9 mouse cellular contexts compared by ENCODE assay signal in genomic region chr11:66905617-66906384, GRCm38 (mm10). TPM values are rescaled to one million over a fixed set of nuclear protein-coding genes. Genes with fewer than 3 reads are reported as not detected.
A peak's percentile ranks its signal among the peaks of the same experiment; 100 is the strongest.
DNase-seq lines count a peak whose midpoint lies in the region; ATAC-seq and TF ChIP-seq lines count a peak whose summit lies in the region.
"Had no signal": no experiment of that assay in that cellular context is flagged by ENCODE, and none has a peak within 500 bp of the region (broad histone marks: within the 10 kb centered on the region; RNA-seq: fewer than 3 reads in every experiment).

No protein-coding gene starts in this region.

- WGBS in forebrain, postnatal 0 days, result 11% methylated on average over 21 of the region's 21 CpGs
- WGBS in lung, embryonic 14.5 days, result 12% methylated on average over 21 of the region's 21 CpGs

- H3K9ac ChIP-seq in forebrain, postnatal 0 days, result peak overlapping the region; percentile 40; the same call in 1 of the 2 replicates
- H3K9ac ChIP-seq in lung, embryonic 14.5 days, result 0 out of 2 replicates have a peak overlapping the region, but pooled peaks have one; percentile 36

- H3K4me1 ChIP-seq in forebrain, postnatal 0 days (ENCODE audit: insufficient read depth), result no peaks in the 10 kb centered on the region
- no peaks in the 10 kb centered on the region for H3K4me1 ChIP-seq in lung, embryonic 14.5 days (ENCODE audit: insufficient read depth)

- H3K4me2 ChIP-seq in forebrain, postnatal 0 days (ENCODE audit: low read depth), result peak overlapping the region; percentile 39
- H3K4me2 ChIP-seq in lung, embryonic 14.5 days, result peak overlapping the region; percentile 51

- H3K9me3 ChIP-seq in forebrain, postnatal 0 days (ENCODE audit: low read length), result no peaks in the 10 kb centered on the region
- H3K9me3 ChIP-seq in lung, embryonic 14.5 days (ENCODE audit: low read depth, low read length), result no peaks in the 10 kb centered on the region

- H3K27me3 ChIP-seq in forebrain, postnatal 0 days (ENCODE audit: insufficient read depth, low read length), result no peaks in the 10 kb centered on the region
- H3K27me3 ChIP-seq in lung, embryonic 14.5 days (ENCODE audit: insufficient read depth, low read length), result no peaks in the 10 kb centered on the region

- H3K27ac ChIP-seq in forebrain, postnatal 0 days (ENCODE audit: low read depth, low read length), result no peak overlapping the region
- no peak overlapping the region for H3K27ac ChIP-seq in lung, embryonic 14.5 days (ENCODE audit: low read depth)

- ATAC-seq in forebrain, postnatal 0 days, result peak; percentile 95
- ATAC-seq in lung, embryonic 14.5 days (ENCODE audit: insufficient read depth), result peak; percentile 87

- H3K36me3 ChIP-seq in forebrain, postnatal 0 days (ENCODE audit: insufficient read depth), result no peaks in the 10 kb centered on the region
- no peaks in the 10 kb centered on the region for H3K36me3 ChIP-seq in lung, embryonic 14.5 days (ENCODE audit: insufficient read depth)

- H3K4me3 ChIP-seq in forebrain, postnatal 0 days (ENCODE audit: low read depth, low read length), result peak overlapping the region; percentile 8; the same call in 1 of the 2 replicates
- no peak overlapping the region for H3K4me3 ChIP-seq in lung, embryonic 14.5 days (ENCODE audit: low read depth, low read length)

- peak; percentile 54 for DNase-seq in MEL-GATA-1-ER (ENCODE audit: extremely low read depth, low read depth)
- peak; percentile 68 for DNase-seq in cerebellum, adult 11-12 months
- DNase-seq in forebrain, postnatal 0 days, result peak; percentile 93
- DNase-seq in heart, postnatal 4 days, result peak; percentile 83
- peak; percentile 43 to 71 for DNase-seq in layer of hippocampus, adult 8-10 months (ENCODE audit: low spot score in 2 of 2)
- peak; percentile 96 for DNase-seq in lung, embryonic 14.5 days
- DNase-seq in ovary, postnatal 36 days (ENCODE audit: low spot score), result peak; percentile 64
- peak; percentile 72 for DNase-seq in thymus, postnatal 4 days

- TF ChIP-seq CTCF in forebrain, postnatal 0 days (IDR thresholded peaks at IDR 0.05; ENCODE audit: low read depth), result peak; percentile 91
- TF ChIP-seq CTCF in lung, embryonic 14.5 days (IDR thresholded peaks at IDR 0.05; ENCODE audit: low read depth), result peak; percentile 87

RNA-seq across cellular contexts. Expression of gene Pirt, which starts 6.0 kb away (rescaled TPM):
- 0.19 and 0.46 TPM in 2 replicates for total RNA-seq in forebrain, postnatal 0 days (2014; rRNA removed)
- polyA plus RNA-seq in forebrain, postnatal 0 days (2015; fragmentation: Nextera tagmentation; extraction: Ambion mirVana), result 0.06 and 0.10 TPM in 2 replicates
- 10 to 100 TPM; 32.0 to 36.6 TPM for total RNA-seq in heart, postnatal 4 days (2021)
- total RNA-seq in layer of hippocampus, adult 8-10 months (2022), result 1 to 10 TPM; 1.8 to 3.4 (median 2.3) TPM
- 0.29 and 0.55 TPM in 2 replicates for polyA plus RNA-seq in lung, embryonic 14.5 days (2014; fragmentation: Nextera tagmentation; extraction: Ambion mirVana)
- total RNA-seq: neutrophil, adult 5-6 weeks had no signal

RNA-seq across cellular contexts. Expression of gene Tmem238l, which starts 50.6 kb away (rescaled TPM):
- not detected in 2 replicates for total RNA-seq in forebrain, postnatal 0 days (2014; rRNA removed)
- not detected in 2 replicates for polyA plus RNA-seq in forebrain, postnatal 0 days (2015; fragmentation: Nextera tagmentation; extraction: Ambion mirVana)
- under 1 TPM; 0.34 to 0.52 TPM for total RNA-seq in heart, postnatal 4 days (2021)
- total RNA-seq in layer of hippocampus, adult 8-10 months (2022), result not detected
- not detected in 2 replicates for polyA plus RNA-seq in lung, embryonic 14.5 days (2014; fragmentation: Nextera tagmentation; extraction: Ambion mirVana)
- total RNA-seq: neutrophil, adult 5-6 weeks had no signal

Comparison
In these comparisons a context has a peak if more than half of its experiments do, and no peak if none do; other contexts are left out.
1. RNA of gene Pirt, which starts 6.0 kb away (total RNA-seq): 32.0 to 36.6 TPM in heart, postnatal 4 days; 1.8 to 3.4 TPM in layer of hippocampus, adult 8-10 months and 0.19 to 0.46 TPM in forebrain, postnatal 0 days; every median in the first group is over 4 times any median in the second.
2. Peak in every context shown above with its lines, with median percentiles within 50 percentile points of each other: DNase-seq.